Mouse (Mus musculus) urinary bladder, postnatal 14 days (tissue): ENCODE measurements around the gene Nr4a3.

Experiments
- DNase-seq: peaks from one replicate; pipeline ENCODE4 v3.0.0; 2021; ENCODE audit warnings: low spot score

Nr4a3 gene

DNA sequence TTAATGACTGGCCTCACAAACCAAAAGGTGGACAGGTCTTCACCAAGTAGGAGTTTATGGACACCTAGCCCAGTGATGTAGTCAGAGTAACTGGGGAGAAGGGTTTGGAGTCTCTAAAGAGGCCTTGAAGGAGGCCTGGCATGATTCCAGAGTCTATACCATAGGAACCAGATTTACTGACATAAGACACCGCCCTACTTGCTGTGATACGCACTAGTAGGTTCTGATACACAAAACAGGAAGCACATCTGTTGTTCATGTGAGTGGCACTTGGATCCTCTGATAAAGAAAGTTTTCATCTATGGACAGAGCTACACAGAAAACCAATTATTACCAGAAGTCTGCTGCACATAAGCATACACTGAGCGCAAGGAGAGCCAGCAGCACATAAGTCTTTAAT is 65.4 kb downstream of the Nr4a3 start:
- no peak for DNase-seq

DNA sequence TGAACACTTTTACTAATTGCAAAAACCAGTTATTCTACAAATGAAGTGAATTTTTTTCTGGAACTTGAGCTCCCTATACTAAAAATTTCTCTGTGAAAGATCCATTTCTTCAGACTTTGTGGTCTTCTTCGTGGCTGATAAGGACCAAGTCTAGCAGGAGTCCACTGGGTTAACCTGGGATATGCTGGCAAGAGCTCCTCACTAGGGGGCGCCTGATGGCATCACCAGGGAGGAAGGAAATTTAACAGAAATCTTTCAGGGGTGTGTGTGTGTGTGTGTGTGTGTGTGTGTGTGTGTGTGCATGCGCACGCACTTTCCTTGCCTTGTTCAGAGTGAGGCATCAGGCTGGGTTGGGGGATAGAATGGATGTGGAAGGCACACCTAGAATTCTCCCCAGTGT is 71.2 kb downstream of the Nr4a3 start:
- DNase-seq: peak; percentile 17

DNA sequence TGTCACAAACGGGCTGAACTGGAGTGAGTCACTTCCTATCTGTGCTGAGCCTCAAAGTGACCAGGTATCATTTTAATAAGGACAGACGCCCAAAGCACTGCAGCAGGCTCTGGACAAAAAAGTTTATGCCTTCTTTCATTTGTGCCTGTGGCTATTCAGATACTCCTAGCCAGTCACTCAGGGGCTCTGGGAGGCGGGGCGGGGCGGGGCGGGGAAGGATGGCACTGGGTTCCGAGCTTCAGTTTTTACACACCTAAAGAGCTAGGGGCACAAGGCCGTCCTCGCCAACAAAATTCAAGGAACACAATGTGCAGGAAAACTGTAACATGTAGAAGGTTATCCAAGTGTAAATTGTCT is 79.4 kb downstream of the Nr4a3 start:
- no peak for DNase-seq

DNA sequence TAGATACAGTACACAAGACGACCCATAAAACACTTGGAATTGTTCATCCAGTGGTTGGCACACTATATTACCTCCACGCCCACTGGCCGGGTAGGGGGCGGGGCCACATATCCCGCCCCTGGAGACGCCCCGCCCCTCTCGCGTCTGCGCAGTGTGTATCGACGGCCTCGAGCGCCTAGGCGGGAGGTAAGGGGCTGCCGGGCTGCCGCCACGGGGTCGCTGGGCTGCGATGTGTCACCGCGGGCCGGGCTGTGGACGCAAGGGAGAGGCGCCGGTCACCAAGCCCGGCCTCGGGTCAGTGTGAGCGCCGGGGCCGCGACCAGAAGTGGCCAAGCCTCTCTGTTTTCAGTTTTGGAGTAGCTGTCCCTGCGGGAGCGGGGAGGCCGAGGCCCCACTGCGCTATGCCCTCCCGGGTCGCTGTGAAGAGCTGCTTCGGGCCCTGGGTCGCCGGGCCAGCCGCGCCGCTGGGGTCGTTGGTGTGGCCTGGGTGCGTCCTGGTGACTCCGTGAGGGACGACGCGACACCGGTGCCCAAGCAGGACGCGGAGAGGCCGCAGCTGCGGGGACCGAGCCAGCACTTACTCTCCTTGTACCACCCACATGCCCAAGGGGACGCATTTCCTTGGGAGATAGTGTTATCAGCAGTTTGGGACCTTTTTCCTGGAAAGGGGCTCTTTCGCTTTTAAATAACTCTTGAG is 80.0 kb downstream of the Nr4a3 start, which contains the start of gene Stx17:
Stx17 (plus strand) TSS at position 143 of the 697 bp plus-strand sequence.
- DNase-seq: peak; percentile 87

DNA sequence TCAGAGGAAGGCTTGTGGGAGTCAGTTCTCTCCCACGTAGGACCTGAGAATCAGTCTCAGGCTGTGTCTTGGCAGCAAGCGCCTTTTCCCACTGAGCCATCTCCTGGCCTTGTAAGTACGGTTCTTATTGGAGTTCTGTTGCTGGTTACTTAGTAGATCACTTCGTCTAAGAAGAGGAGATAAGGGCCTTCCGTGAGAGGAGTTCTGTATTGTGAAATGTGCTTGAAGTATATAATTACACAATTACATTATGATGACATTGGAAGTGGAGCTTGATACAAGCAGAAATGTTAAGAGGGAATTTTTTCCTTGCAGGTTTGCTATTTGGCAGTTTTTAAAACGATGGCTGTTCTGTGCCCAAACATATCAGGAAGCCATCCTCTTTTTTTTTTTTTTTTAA is 85.4 kb downstream of the Nr4a3 start:
- DNase-seq: no peak

DNA sequence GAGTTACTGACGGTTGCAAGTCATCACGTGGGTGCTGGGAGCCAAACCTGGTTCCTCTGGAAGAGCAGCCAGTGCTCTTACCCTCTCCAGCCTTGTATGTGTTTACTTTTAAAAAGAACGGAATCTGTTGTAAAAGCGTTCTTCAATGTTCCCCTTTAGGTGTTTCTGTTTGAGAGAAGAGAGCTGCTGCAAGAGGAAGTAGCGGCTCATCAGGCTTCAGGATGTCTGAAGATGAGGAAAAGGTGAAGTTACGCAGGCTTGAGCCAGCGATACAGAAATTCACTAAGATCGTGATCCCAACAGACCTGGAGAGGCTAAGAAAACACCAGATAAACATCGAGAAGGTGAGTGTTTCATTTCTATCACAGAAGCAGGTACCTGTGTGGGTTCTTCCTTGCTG is 86.7 kb downstream of the Nr4a3 start:
- DNase-seq: no peak

DNA sequence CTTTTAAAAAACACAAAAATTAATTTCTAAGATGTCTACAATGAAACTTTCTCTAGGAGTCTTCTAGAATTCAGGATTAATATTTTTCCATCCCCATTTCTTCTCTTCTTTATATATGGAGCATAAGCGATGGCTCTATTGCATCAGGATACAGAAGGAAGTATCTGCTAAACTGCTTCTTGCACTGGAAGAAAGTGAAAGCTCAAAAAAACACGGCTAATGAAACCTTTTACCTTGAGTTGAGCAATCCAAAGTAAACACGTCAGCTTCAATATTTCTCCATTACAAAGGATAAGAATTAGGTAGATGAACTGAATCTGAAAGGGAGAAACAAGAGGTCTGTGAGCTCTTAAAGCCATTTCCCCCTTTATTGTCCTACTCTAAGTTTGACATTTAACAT is 87.8 kb downstream of the Nr4a3 start:
- DNase-seq: no peak
